Mouse (Mus musculus) T-cell, adult 66 days (primary cell): Measurements from ENCODE around the gene Glmp. TPM values are rescaled to one million over a fixed set of nuclear protein-coding genes. Genes with fewer than 3 reads are reported as not detected.

Source experiments
- total RNA-seq, 2 experiments: library from RNA; stranded (reverse); gene quantifications; 3 replicates in 1 of 2; 4 replicates in 1 of 2; pipeline ENCODE4 v1.2.4; 2023

The Glmp gene
- 100 to 1,000 TPM; 118 to 124 TPM for total RNA-seq

GRCm38 (mm10) chr3:88324951-88325405, at the start of gene Glmp:
Gene Glmp, plus strand, starts transcription at chr3:88325023.

DNA sequence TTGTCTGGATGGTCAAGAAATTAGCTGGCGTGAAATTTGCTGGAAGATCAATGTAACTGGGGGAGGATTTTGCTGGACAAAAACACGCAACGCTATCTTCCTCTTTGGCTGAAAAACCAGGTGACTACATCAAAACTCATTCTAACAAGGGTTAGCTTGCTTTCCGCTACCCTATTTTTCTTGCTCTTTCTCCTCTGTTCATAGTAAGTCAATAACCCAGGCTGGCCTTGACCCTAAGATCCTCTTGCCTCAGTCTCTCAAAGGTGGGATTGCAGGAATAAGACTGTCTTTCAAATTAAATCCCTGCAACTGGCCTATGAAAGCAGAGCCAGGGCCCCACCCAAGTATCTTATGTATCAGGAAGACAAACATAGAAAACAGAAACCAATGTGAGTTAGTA, 37.7 kb upstream of the Glmp start, which contains the start of gene Gm38392:
TSS of gene Gm38392 (minus strand) at position 101 of the 400 bp plus-strand sequence.

DNA sequence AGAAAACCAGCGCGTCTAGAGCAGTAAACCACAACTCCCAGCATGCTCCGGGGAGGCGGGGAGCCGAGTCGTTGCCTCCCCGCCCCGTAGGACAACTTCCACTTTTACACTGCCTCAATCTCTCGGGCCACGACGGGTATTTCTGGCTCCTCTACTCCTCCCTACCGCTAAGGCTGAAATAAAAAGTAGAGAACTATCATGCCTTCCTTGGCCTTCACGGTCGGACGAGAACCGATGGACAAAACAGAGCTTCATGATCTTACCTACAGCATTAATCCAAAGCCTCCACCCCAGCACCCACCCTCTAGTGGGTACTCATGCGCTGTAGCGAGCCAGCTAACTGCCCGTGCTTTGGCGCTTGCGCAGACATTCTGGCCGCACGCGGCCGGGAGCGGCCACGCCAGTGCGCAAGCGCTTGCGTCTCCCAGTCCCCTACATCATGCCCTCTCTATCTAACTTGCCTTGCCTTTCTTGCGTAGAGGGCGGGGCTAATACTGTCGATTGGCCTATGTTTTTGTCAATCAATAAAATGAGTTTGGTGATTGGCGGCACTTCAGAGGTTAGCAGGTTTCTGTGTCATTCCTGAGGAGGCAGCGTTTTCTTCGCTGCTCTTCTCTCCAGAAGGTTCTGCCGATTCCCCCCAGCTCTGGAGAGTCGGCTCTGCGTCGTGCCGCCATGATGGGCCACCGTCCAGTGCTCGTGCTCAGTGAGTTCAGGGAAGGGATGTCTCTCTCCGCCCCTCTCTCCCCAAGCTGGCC, 28.1 kb upstream of the Glmp start, which contains the start of the genes Tsacc and Cct3:
TSS of gene Tsacc (minus strand) at position 439 of the 758 bp plus-strand sequence.
TSS of gene Cct3 (plus strand) at position 556 of the 758 bp plus-strand sequence.

GRCm38 (mm10) chr3:88336058-88337013, 11.5 kb downstream of the Glmp start, which contains the start of the genes Tmem79 and Smg5:
Gene Tmem79, minus strand, starts transcription at chr3:88336148.
Gene Smg5, plus strand, starts transcription at chr3:88336260.

GRCm38 (mm10) chr3:88364337-88364736, 39.5 kb downstream of the Glmp start, which contains the start of gene Paqr6:
Gene Paqr6, plus strand, starts transcription at chr3:88364584.

DNA sequence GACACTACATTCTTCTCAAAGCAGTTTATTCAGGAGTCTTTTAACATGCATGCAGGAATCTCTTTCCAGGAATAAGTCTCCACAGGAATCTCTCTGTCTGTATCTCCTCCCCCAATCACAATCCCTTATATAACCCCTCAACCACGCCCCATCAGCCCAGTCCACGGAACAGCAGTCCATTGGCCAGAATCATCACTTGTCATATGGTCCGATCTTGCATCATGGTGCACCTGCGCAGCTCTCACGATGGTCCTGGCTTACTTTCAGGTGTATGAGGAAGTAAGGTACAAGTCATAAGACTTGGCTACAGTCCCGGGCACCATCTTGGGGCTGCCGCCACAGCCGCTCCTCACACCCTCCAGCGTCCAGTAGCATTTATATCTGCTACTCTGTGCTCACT, 47.8 kb downstream of the Glmp start, which contains the start of gene Bglap3:
TSS of gene Bglap3 (minus strand) at position 101 of the 400 bp plus-strand sequence.

GRCm38 (mm10) chr3:88378599-88378998, 53.8 kb downstream of the Glmp start, which contains the start of gene Bglap2:
Gene Bglap2, minus strand, starts transcription at chr3:88378699.

Other genes with a start within 250 kb of the Glmp start
- gene Ttc24, start 246.7 kb upstream of the Glmp start, total RNA-seq: not detected
- 1 to 10 TPM in 1 of 2 experiments, under 1 TPM in 1; 0.77 to 2.1 TPM for gene Iqgap3, start 243.1 kb upstream of the Glmp start, total RNA-seq
- 100 to 1,000 TPM; 241 to 255 TPM for gene Mef2d, start 182.7 kb upstream of the Glmp start, total RNA-seq
- not detected for gene Rhbg, start 70.3 kb upstream of the Glmp start, total RNA-seq
- not detected for gene Gm38392, start 37.8 kb upstream of the Glmp start, total RNA-seq
- 1 to 10 TPM; 5.4 to 7.0 TPM for gene Tsacc, start 28.0 kb upstream of the Glmp start, total RNA-seq
- 100 to 1,000 TPM; 193 to 228 TPM for gene Cct3, start 27.9 kb upstream of the Glmp start, total RNA-seq
- 1 to 10 TPM in 1 of 2 experiments, not detected in 1; 1.4 TPM for gene Tmem79, start 11.1 kb downstream of the Glmp start, total RNA-seq
- 100 to 1,000 TPM; 129 to 142 TPM for gene Smg5, start 11.2 kb downstream of the Glmp start, total RNA-seq
- 1 to 10 TPM; 4.3 to 5.6 TPM for gene Paqr6, start 39.6 kb downstream of the Glmp start, total RNA-seq
- gene Bglap3, start 47.7 kb downstream of the Glmp start, total RNA-seq: not detected
- not detected for gene Bglap2, start 53.7 kb downstream of the Glmp start, total RNA-seq
- gene Bglap, start 59.4 kb downstream of the Glmp start, total RNA-seq: not detected
- 10 to 100 TPM; 35.0 to 39.0 TPM for gene Pmf1, start 85.3 kb downstream of the Glmp start, total RNA-seq
- 10 to 100 TPM; 15.6 to 16.2 TPM for gene Slc25a44, start 100.1 kb downstream of the Glmp start, total RNA-seq
- 100 to 1,000 TPM; 119 to 140 TPM for gene Sema4a, start 136.2 kb downstream of the Glmp start, total RNA-seq
- 1 to 10 TPM; 3.8 to 6.3 TPM for gene Lmna, start 184.9 kb downstream of the Glmp start, total RNA-seq
- 1 to 10 TPM; 3.1 to 3.2 TPM for gene Mex3a, start 207.4 kb downstream of the Glmp start, total RNA-seq
- 1 to 10 TPM in 1 of 2 experiments, not detected in 1; 1.3 TPM for gene Rab25, start 223.3 kb downstream of the Glmp start, total RNA-seq
- 10 to 100 TPM; 86.4 to 87.7 TPM for gene Lamtor2, start 228.1 kb downstream of the Glmp start, total RNA-seq
- gene Ubqln4, start 228.7 kb downstream of the Glmp start, total RNA-seq: 10 to 100 TPM; 54.5 to 55.8 TPM